Mouse (Mus musculus) embryonic facial prominence, embryonic 15.5 days (tissue): ENCODE measurements around the gene Doc2b. TPM values are rescaled to one million over a fixed set of nuclear protein-coding genes. Genes with fewer than 3 reads are reported as not detected.

ENCODE experiments used
- ATAC-seq: fragments of 200-750 bp; cut with Nextera tagmentation; 2 replicates; pipeline ENCODE4 v1.8.0; 2017; ENCODE audit warnings: low read depth, moderate TSS enrichment; ENCODE audit not compliant: insufficient number of reproducible peaks, low FRiP score, low TSS enrichment
- H3K27ac ChIP-seq: fragments of 300-500 bp; sonication (generic); replicated peaks from 2 replicates; pipeline ENCODE4 v1.5.1; 2015; ENCODE audit warnings: mild to moderate bottlenecking, inconsistent platforms
- H3K27me3 ChIP-seq: fragments of 300-500 bp; sonication (generic); 2 replicates; pipeline ENCODE4 v1.6.1; 2015; ENCODE audit warnings: inconsistent platforms
- H3K36me3 ChIP-seq: fragments of 300-500 bp; sonication (generic); 2 replicates; pipeline ENCODE4 v1.6.1; 2015; ENCODE audit warnings: mild to moderate bottlenecking, inconsistent platforms
- H3K4me1 ChIP-seq: fragments of 300-500 bp; sonication (generic); 2 replicates; pipeline ENCODE4 v1.6.1; 2015; ENCODE audit warnings: inconsistent platforms
- H3K4me2 ChIP-seq: fragments of 300-500 bp; sonication (generic); replicated peaks from 2 replicates; pipeline ENCODE4 v1.6.1; 2015; ENCODE audit warnings: mild to moderate bottlenecking, inconsistent platforms
- H3K4me3 ChIP-seq: fragments of 300-500 bp; sonication (generic); replicated peaks from 2 replicates; pipeline ENCODE4 v1.5.1; 2015; ENCODE audit warnings: mild to moderate bottlenecking, inconsistent platforms
- H3K9ac ChIP-seq: fragments of 300-500 bp; sonication (generic); 2 replicates; pipeline ENCODE4 v1.6.1; 2015; ENCODE audit warnings: inconsistent platforms
- H3K9me3 ChIP-seq: fragments of 300-500 bp; sonication (generic); replicated peaks from 2 replicates; pipeline ENCODE4 v1.6.1; 2016; ENCODE audit warnings: inconsistent platforms
- WGBS: fragments of 180-500 bp; shearing (Covaris S2); methylation state at CpG from one replicate; pipeline ENCODE4 v1.1.7; 2015; 5-methylcytosine and 5-hydroxymethylcytosine counted together
- polyA plus RNA-seq: library from polyadenylated mRNA; unstranded; fragments of >200 nt; fragmentation: Nextera tagmentation; extraction: Ambion mirVana; gene quantifications from 2 replicates; pipeline ENCODE4 v1.2.1, GENCODE M21; 2015

The Doc2b gene
- polyA plus RNA-seq, 1 experiment from 2014 or later, result 1.2 TPM

GRCm38 (mm10) chr11:75760785-75761184 is 35.1 kb downstream of the Doc2b start:
- Histone ChIP-seq H3K9me3 (no peaks in the 10 kb centered on the region), H3K4me2 (no peak overlapping the region), H3K27ac (no peak overlapping the region), H3K27me3 (no peaks in the 10 kb centered on the region), H3K4me3 (no peak overlapping the region), H3K9ac (no peak overlapping the region), H3K4me1 (no peaks in the 10 kb centered on the region), H3K36me3 (peaks cover 69% of the 10 kb centered on the region)
- ATAC-seq, result no peak
- WGBS, result 89% methylated on average over 5 of the region's 5 CpGs

- no peaks in the 10 kb centered on the region for H3K4me1 ChIP-seq
- no peak overlapping the region for H3K27ac ChIP-seq
- H3K27me3 ChIP-seq, result no peaks in the 10 kb centered on the region
- WGBS, result 93% methylated on average over 1 of the region's 1 CpGs
- H3K9me3 ChIP-seq, result no peaks in the 10 kb centered on the region
- no peak overlapping the region for H3K4me2 ChIP-seq
- ATAC-seq, result no peak
- peaks cover 55% of the 10 kb centered on the region for H3K36me3 ChIP-seq
- no peak overlapping the region for H3K4me3 ChIP-seq
- H3K9ac ChIP-seq, result no peak overlapping the region
These were observed 37.3 kb downstream of the Doc2b start for GRCm38 (mm10) chr11:75758553-75758952.

- WGBS, result 83% methylated on average over 8 of the region's 8 CpGs
- H3K9me3 ChIP-seq, result no peaks in the 10 kb centered on the region
- no peaks in the 10 kb centered on the region for H3K27me3 ChIP-seq
- no peak overlapping the region for H3K27ac ChIP-seq
- no peaks in the 10 kb centered on the region for H3K4me1 ChIP-seq
- no peak for ATAC-seq
- H3K4me2 ChIP-seq, result no peak overlapping the region
- H3K9ac ChIP-seq, result no peak overlapping the region
- H3K4me3 ChIP-seq, result no peak overlapping the region
- peaks cover 56% of the 10 kb centered on the region for H3K36me3 ChIP-seq
These were observed 39.2 kb downstream of the Doc2b start for GRCm38 (mm10) chr11:75756687-75757086.

- Histone ChIP-seq H3K36me3 (peaks cover 13% of the 10 kb centered on the region), H3K4me3 (no peak overlapping the region), H3K9ac (no peak overlapping the region), H3K27me3 (no peaks in the 10 kb centered on the region), H3K27ac (no peak overlapping the region), H3K9me3 (no peaks in the 10 kb centered on the region), H3K4me2 (no peak overlapping the region), H3K4me1 (peaks cover 26% of the 10 kb centered on the region)
- ATAC-seq, result no peak
- 69% methylated on average over 4 of the region's 4 CpGs for WGBS
These were observed 44.8 kb downstream of the Doc2b start for GRCm38 (mm10) chr11:75751082-75751481.

- Histone ChIP-seq H3K4me2 (no peak overlapping the region), H3K9me3 (no peaks in the 10 kb centered on the region), H3K36me3 (peaks cover 9% of the 10 kb centered on the region; the same call in 1 of the 2 replicates), H3K9ac (no peak overlapping the region), H3K27me3 (no peaks in the 10 kb centered on the region), H3K4me1 (peaks cover 26% of the 10 kb centered on the region), H3K4me3 (no peak overlapping the region), H3K27ac (no peak overlapping the region)
- no peak for ATAC-seq
- 83% methylated on average over 1 of the region's 1 CpGs for WGBS
These were observed 45.3 kb downstream of the Doc2b start for GRCm38 (mm10) chr11:75750537-75750936.

GRCm38 (mm10) chr11:75744761-75745160 is 51.1 kb downstream of the Doc2b start:
- Histone ChIP-seq H3K9me3 (no peaks in the 10 kb centered on the region), H3K4me3 (no peak overlapping the region), H3K27ac (no peak overlapping the region), H3K4me2 (no peak overlapping the region), H3K9ac (no peak overlapping the region), H3K36me3 (no peaks in the 10 kb centered on the region), H3K27me3 (no peaks in the 10 kb centered on the region), H3K4me1 (peaks cover 47% of the 10 kb centered on the region)
- no peak for ATAC-seq
- 90% methylated on average over 3 of the region's 3 CpGs for WGBS

- no peaks in the 10 kb centered on the region for H3K27me3 ChIP-seq
- H3K4me3 ChIP-seq, result no peak overlapping the region
- H3K4me1 ChIP-seq, result peaks cover 51% of the 10 kb centered on the region
- 47% methylated on average over 3 of the region's 3 CpGs for WGBS
- no peak overlapping the region for H3K27ac ChIP-seq
- no peak for ATAC-seq
- no peak overlapping the region for H3K9ac ChIP-seq
- H3K36me3 ChIP-seq, result no peaks in the 10 kb centered on the region
- H3K4me2 ChIP-seq, result no peak overlapping the region
- H3K9me3 ChIP-seq, result no peaks in the 10 kb centered on the region
These were observed 54.2 kb downstream of the Doc2b start for GRCm38 (mm10) chr11:75741615-75742014.

GRCm38 (mm10) chr11:75740204-75740603 is 55.6 kb downstream of the Doc2b start:
- ATAC-seq, result no peak

GRCm38 (mm10) chr11:75738477-75738821 is 57.4 kb downstream of the Doc2b start:
- no peaks in the 10 kb centered on the region for H3K36me3 ChIP-seq
- WGBS, result 90% methylated on average over 7 of the region's 7 CpGs
- peaks cover 66% of the 10 kb centered on the region for H3K4me1 ChIP-seq

More at GRCm38 (mm10) chr11:75740204-75740603, 55.6 kb downstream of the Doc2b start:
- Histone ChIP-seq H3K9ac (no peak overlapping the region), H3K9me3 (no peaks in the 10 kb centered on the region), H3K4me2 (no peak overlapping the region), H3K4me1 (peaks cover 58% of the 10 kb centered on the region), H3K27ac (no peak overlapping the region), H3K27me3 (no peaks in the 10 kb centered on the region), H3K36me3 (no peaks in the 10 kb centered on the region), H3K4me3 (no peak overlapping the region)
- 43% methylated on average over 3 of the region's 3 CpGs for WGBS

GRCm38 (mm10) chr11:75737806-75738476 is 57.9 kb downstream of the Doc2b start:
- Histone ChIP-seq H3K36me3 (no peaks in the 10 kb centered on the region), H3K4me2 (no peak overlapping the region), H3K4me1 (peaks cover 66% of the 10 kb centered on the region), H3K9ac (no peak overlapping the region), H3K9me3 (no peaks in the 10 kb centered on the region), H3K4me3 (no peak overlapping the region), H3K27ac (no peak overlapping the region), H3K27me3 (no peaks in the 10 kb centered on the region)
- WGBS, result 81% methylated on average over 2 of the region's 2 CpGs
- no peak for ATAC-seq

More at GRCm38 (mm10) chr11:75738477-75738821, 57.4 kb downstream of the Doc2b start:
- H3K27me3 ChIP-seq, result no peaks in the 10 kb centered on the region
- H3K4me3 ChIP-seq, result no peak overlapping the region
- H3K9me3 ChIP-seq, result no peaks in the 10 kb centered on the region
- no peak for ATAC-seq
- H3K9ac ChIP-seq, result no peak overlapping the region
- no peak overlapping the region for H3K27ac ChIP-seq
- no peak overlapping the region for H3K4me2 ChIP-seq

GRCm38 (mm10) chr11:75736978-75737377 is 58.9 kb downstream of the Doc2b start:
- ATAC-seq, result no peak
- H3K36me3 ChIP-seq, result no peaks in the 10 kb centered on the region
- H3K4me3 ChIP-seq, result no peak overlapping the region
- no peaks in the 10 kb centered on the region for H3K27me3 ChIP-seq
- no peak overlapping the region for H3K4me2 ChIP-seq
- H3K4me1 ChIP-seq, result peaks cover 68% of the 10 kb centered on the region
- H3K9ac ChIP-seq, result no peak overlapping the region
- no peaks in the 10 kb centered on the region for H3K9me3 ChIP-seq
- 39% methylated on average over 3 of the region's 3 CpGs for WGBS
- 0 out of 2 replicates have a peak overlapping the region, but pooled peaks have one; percentile 1 for H3K27ac ChIP-seq
